12 mouse cellular contexts compared by ENCODE assay signal in the genomic region with DNA sequence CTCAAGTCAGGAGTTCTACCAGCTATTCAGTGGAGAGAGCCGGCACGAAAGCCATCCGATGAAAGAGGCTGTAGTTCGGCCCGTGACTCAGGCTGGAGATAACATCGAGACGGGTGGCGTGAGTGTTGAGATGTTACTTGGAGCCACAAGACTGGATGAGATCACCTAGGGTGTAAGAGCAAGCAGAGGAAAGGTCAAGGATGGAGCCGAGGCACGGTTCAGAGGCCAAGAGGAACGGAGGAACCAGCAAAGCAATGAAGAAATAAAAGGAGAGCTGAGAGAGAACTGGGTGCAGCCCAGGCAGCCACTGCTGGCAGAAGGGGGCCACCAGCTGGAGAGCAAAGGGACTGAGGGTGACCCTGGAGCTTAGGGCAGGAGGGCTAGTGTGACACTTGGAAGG. TPM values are rescaled to one million over a fixed set of nuclear protein-coding genes. Genes with fewer than 3 reads are reported as not detected.
DNase-seq lines count a peak whose midpoint lies in the region; ATAC-seq and TF ChIP-seq lines count a peak whose summit lies in the region.
"Had no signal": no experiment of that assay in that cellular context is flagged by ENCODE, and none has a peak within 500 bp of the region (broad histone marks: within the 10 kb centered on the region; RNA-seq: fewer than 3 reads in every experiment).

No protein-coding gene starts in this region.

- H3K36me3 ChIP-seq in testis, adult 2 months (ENCODE audit: control insufficient read depth, insufficient read depth, low read length), result no peaks in the 10 kb centered on the region
- H3K36me3 ChIP-seq in stomach, postnatal 0 days (ENCODE audit: control insufficient read depth, insufficient read depth, low read length), result no peaks in the 10 kb centered on the region
- H3K36me3 ChIP-seq: hindbrain, embryonic 12.5 days; limb, embryonic 12.5 days had no signal

- H3K27ac ChIP-seq in testis, adult 2 months (ENCODE audit: control insufficient read depth, insufficient read depth, low read depth, low read length), result no peak overlapping the region
- no peak overlapping the region for H3K27ac ChIP-seq in cortical plate, adult 2 months (ENCODE audit: insufficient read depth, low read length)
- H3K27ac ChIP-seq in stomach, postnatal 0 days (replicated peaks), result peak overlapping the region; percentile 41; the same call in 1 of the 2 replicates
- H3K27ac ChIP-seq: hindbrain, embryonic 12.5 days; limb, embryonic 12.5 days had no signal

- ATAC-seq in stomach, postnatal 0 days (ENCODE audit: low FRiP score, low TSS enrichment), result peak; percentile 59

- H3K9ac ChIP-seq in stomach, postnatal 0 days (ENCODE audit: low read length), result no peak overlapping the region
- H3K9ac ChIP-seq: hindbrain, embryonic 12.5 days; limb, embryonic 12.5 days had no signal

- peak; percentile 93 for DNase-seq in heart, adult 11 months
- DNase-seq in heart, adult 9 months (ENCODE audit: low spot score in 2 of 2), result no peak
- DNase-seq in testis, postnatal 14 days (ENCODE audit: low spot score), result no peak
- DNase-seq in stomach, postnatal 0 days (ENCODE audit: low spot score), result peak; percentile 50
- no peak for DNase-seq in thymus, adult 18-20 months
- DNase-seq in embryo, embryonic 9.5 days (ENCODE audit: extremely low spot score), result no peak
- DNase-seq: cerebellum, adult 11 months had no signal

- no peak overlapping the region for H3K4me3 ChIP-seq in testis, adult 2 months (ENCODE audit: control insufficient read depth, low read depth, low read length)
- no peak overlapping the region for H3K4me3 ChIP-seq in cortical plate, adult 2 months (ENCODE audit: insufficient read depth, low read length)
- no peak overlapping the region for H3K4me3 ChIP-seq in stomach, postnatal 0 days (ENCODE audit: low read depth, low read length)
- H3K4me3 ChIP-seq: erythroblast, embryonic 14.5 days; hindbrain, embryonic 12.5 days; limb, embryonic 12.5 days had no signal

- H3K27me3 ChIP-seq in testis, adult 2 months (ENCODE audit: control insufficient read depth, insufficient read depth, low read length), result no peaks in the 10 kb centered on the region
- H3K27me3 ChIP-seq in stomach, postnatal 0 days (ENCODE audit: control insufficient read depth, insufficient read depth, low read length), result no peaks in the 10 kb centered on the region

- TF ChIP-seq CTCF in testis, adult 2 months (IDR thresholded peaks at IDR 0.05; ENCODE audit: control insufficient read depth, insufficient read depth, insufficient replicate concordance, low read depth, low read length), result peak; percentile 23; the same call in 1 of the 2 replicates
- peak; percentile 19; the same call in 1 of the 2 replicates for TF ChIP-seq CTCF in cortical plate, adult 2 months (IDR thresholded peaks at IDR 0.05; ENCODE audit: extremely low read depth, insufficient read depth, low read length)
- TF ChIP-seq CTCF in stomach, postnatal 0 days (IDR thresholded peaks at IDR 0.05; ENCODE audit: low read depth), result peak; percentile 58

- TF ChIP-seq POLR2A in testis, adult 2 months (IDR thresholded peaks at IDR 0.05; ENCODE audit: control insufficient read depth, low read depth, low read length), result no peak
- no peak for TF ChIP-seq POLR2A in cortical plate, adult 2 months (IDR thresholded peaks at IDR 0.05; ENCODE audit: extremely low read depth, insufficient read depth, low read length)

- H3K4me2 ChIP-seq in stomach, postnatal 0 days (replicated peaks; ENCODE audit: low read depth), result no peak overlapping the region
- H3K4me2 ChIP-seq: hindbrain, embryonic 12.5 days; limb, embryonic 12.5 days had no signal

- H3K4me1 ChIP-seq in testis, adult 2 months (ENCODE audit: control insufficient read depth, insufficient read depth, low read length), result peaks cover 24% of the 10 kb centered on the region
- H3K4me1 ChIP-seq in cortical plate, adult 2 months (ENCODE audit: control insufficient read depth, insufficient read depth, low read length), result peaks cover 4% of the 10 kb centered on the region
- peaks cover 2% of the 10 kb centered on the region; the same call in 1 of the 2 replicates for H3K4me1 ChIP-seq in stomach, postnatal 0 days (replicated peaks; ENCODE audit: control insufficient read depth, insufficient read depth)

- H3K9me3 ChIP-seq in stomach, postnatal 0 days (ENCODE audit: control insufficient read depth, low read length), result no peaks in the 10 kb centered on the region
- H3K9me3 ChIP-seq: hindbrain, embryonic 12.5 days; limb, embryonic 12.5 days had no signal

- no peak for TF ChIP-seq EP300 in stomach, postnatal 0 days (optimal IDR thresholded peaks at IDR 0.05)

- WGBS in stomach, postnatal 0 days, result 64% methylated on average over 11 of the region's 11 CpGs

RNA-seq across cellular contexts. Expression of a gene that starts 3.5 kb away (rescaled TPM):
- 32.3 and 35.2 TPM in 2 replicates for polyA plus RNA-seq in testis, adult 2 months (2012; rRNA removed)
- polyA plus RNA-seq in cortical plate, adult 2 months (2012; rRNA removed), result 42.6 and 42.7 TPM in 2 replicates
- polyA plus RNA-seq in stomach, postnatal 0 days (2015; fragmentation: Nextera tagmentation; extraction: Ambion mirVana), result 21.5 and 26.7 TPM in 2 replicates

RNA-seq across cellular contexts. Expression of a gene that starts 35.2 kb away (rescaled TPM):
- 7.9 and 8.8 TPM in 2 replicates for polyA plus RNA-seq in testis, adult 2 months (2012; rRNA removed)
- 10.7 and 11.0 TPM in 2 replicates for polyA plus RNA-seq in cortical plate, adult 2 months (2012; rRNA removed)
- 8.1 and 9.5 TPM in 2 replicates for polyA plus RNA-seq in stomach, postnatal 0 days (2015; fragmentation: Nextera tagmentation; extraction: Ambion mirVana)
- polyA plus RNA-seq: erythroblast, embryonic 14.5 days had no signal

RNA-seq across cellular contexts. Expression of a gene that starts 35.3 kb away (rescaled TPM):
- 0.90 and 1.1 TPM in 2 replicates for polyA plus RNA-seq in testis, adult 2 months (2012; rRNA removed)
- 3.9 and 4.0 TPM in 2 replicates for polyA plus RNA-seq in cortical plate, adult 2 months (2012; rRNA removed)
- 10.5 and 10.9 TPM in 2 replicates for polyA plus RNA-seq in stomach, postnatal 0 days (2015; fragmentation: Nextera tagmentation; extraction: Ambion mirVana)

RNA-seq across cellular contexts. Expression of a gene that starts 49.3 kb away (rescaled TPM):
- 3.6 and 4.5 TPM in 2 replicates for polyA plus RNA-seq in testis, adult 2 months (2012; rRNA removed)
- not detected in 2 replicates for polyA plus RNA-seq in cortical plate, adult 2 months (2012; rRNA removed)
- polyA plus RNA-seq in stomach, postnatal 0 days (2015; fragmentation: Nextera tagmentation; extraction: Ambion mirVana), result not detected in 2 replicates
- polyA plus RNA-seq: erythroblast, embryonic 14.5 days; hindbrain, embryonic 12.5 days; limb, embryonic 12.5 days had no signal

RNA-seq across cellular contexts. Expression of a gene that starts 49.4 kb away (rescaled TPM):
- 11.0 and 11.2 TPM in 2 replicates for polyA plus RNA-seq in testis, adult 2 months (2012; rRNA removed)
- polyA plus RNA-seq in cortical plate, adult 2 months (2012; rRNA removed), result 10.8 and 11.2 TPM in 2 replicates
- 13.6 and 14.7 TPM in 2 replicates for polyA plus RNA-seq in stomach, postnatal 0 days (2015; fragmentation: Nextera tagmentation; extraction: Ambion mirVana)

Comparison
In these comparisons a context has a peak if more than half of its experiments do, and no peak if none do; other contexts are left out.
1. DNase-seq: peak in heart, adult 11 months (single experiment) and stomach, postnatal 0 days (single experiment); none in heart, adult 9 months (0 of 2), testis, postnatal 14 days (single experiment), thymus, adult 18-20 months (0 of 2) and embryo, embryonic 9.5 days (single experiment).
2. Peak in every context shown above with its lines, with median percentiles within 50 percentile points of each other: CTCF ChIP-seq.